Mouse (Mus musculus) heart, postnatal 0 days (tissue): ENCODE measurements around the gene Pard3. TPM values are rescaled to one million over a fixed set of nuclear protein-coding genes. Genes with fewer than 3 reads are reported as not detected.

Experiments
- ATAC-seq: fragments of 200-750 bp; cut with Nextera tagmentation; 2 replicates; pipeline ENCODE4 v1.8.0; 2017; ENCODE audit warnings: low read depth, moderate number of reproducible peaks, moderate library complexity; ENCODE audit not compliant: insufficient read depth
- DNase-seq: peaks from one replicate; pipeline ENCODE4 v3.0.0-alpha.2; 2016; ENCODE audit warnings: low spot score
- H3K27ac ChIP-seq: fragments of 300-500 bp; sonication (generic); 2 replicates; pipeline ENCODE4 v1.5.1; 2014; ENCODE audit warnings: low read depth, mild to moderate bottlenecking
- H3K27me3 ChIP-seq: fragments of 300-500 bp; sonication (generic); 2 replicates; pipeline ENCODE4 v1.6.1; 2014; ENCODE audit warnings: low read length, mixed read lengths; ENCODE audit not compliant: control insufficient read depth, insufficient read depth
- H3K36me3 ChIP-seq: fragments of 300-500 bp; sonication (generic); replicated peaks from 2 replicates; pipeline ENCODE4 v1.6.1; 2014; ENCODE audit warnings: low read length, mixed read lengths; ENCODE audit not compliant: control insufficient read depth, insufficient read depth
- H3K4me1 ChIP-seq: fragments of 300-500 bp; sonication (generic); 2 replicates; pipeline ENCODE4 v1.6.1; 2014; ENCODE audit warnings: antibody characterized with exemption; ENCODE audit not compliant: control insufficient read depth, insufficient read depth
- H3K4me2 ChIP-seq: fragments of 300-500 bp; sonication (generic); 2 replicates; pipeline ENCODE4 v1.6.1; 2014; ENCODE audit warnings: low read depth, mild to moderate bottlenecking, low read length, moderate library complexity
- H3K4me3 ChIP-seq: fragments of 300-500 bp; sonication (generic); 2 replicates; pipeline ENCODE4 v1.5.1; 2014; ENCODE audit warnings: low read depth, low read length
- H3K9ac ChIP-seq: fragments of 300-500 bp; sonication (generic); replicated peaks from 2 replicates; pipeline ENCODE4 v1.6.1; 2014; ENCODE audit warnings: low read depth, low read length, mixed read lengths
- H3K9me3 ChIP-seq: fragments of 300-500 bp; sonication (generic); replicated peaks from 2 replicates; pipeline ENCODE4 v1.6.1; 2016; ENCODE audit warnings: low read length; ENCODE audit not compliant: control insufficient read depth
- CTCF ChIP-seq: IDR thresholded peaks from 2 replicates; pipeline ENCODE4 v1.5.1; 2016; ENCODE audit warnings: antibody characterized with exemption, control low read depth, low read depth
- EP300 ChIP-seq: IDR thresholded peaks from 2 replicates; pipeline ENCODE4 v1.6.1; 2016; ENCODE audit warnings: antibody characterized with exemption, low read depth
- WGBS: fragments of 180-500 bp; shearing (Covaris S2); extraction: QIAGEN DNeasy Blood & Tissue Kit; methylation state at CpG from one replicate; pipeline ENCODE4 v1.1.7; 2014; 5-methylcytosine and 5-hydroxymethylcytosine counted together
- polyA plus RNA-seq: library from polyadenylated mRNA; unstranded; fragments of >200 nt; fragmentation: Nextera tagmentation; extraction: Ambion mirVana; gene quantifications from 2 replicates; pipeline ENCODE4 v1.2.1, GENCODE M21; 2015
- total RNA-seq: library from RNA; depleted of rRNA; stranded (reverse); fragments of >200 nt; gene quantifications from 2 replicates; pipeline ENCODE4 v1.2.3, GENCODE M21; 2014; ENCODE audit warnings: low replicate concordance

Gene Pard3
- total and polyA plus RNA-seq, 2 experiments from 2014 or later: 9.2 to 13.8 TPM

GRCm38 (mm10) chr8:127552836-127553235 lies 489.1 kb downstream of the Pard3 start:
- Histone ChIP-seq H3K27me3 (no peaks in the 10 kb centered on the region), H3K9ac (no peak overlapping the region), H3K4me2 (no peak overlapping the region), H3K36me3 (no peaks in the 10 kb centered on the region), H3K4me3 (no peak overlapping the region), H3K4me1 (no peaks in the 10 kb centered on the region), H3K27ac (no peak overlapping the region), H3K9me3 (no peaks in the 10 kb centered on the region)
- ATAC-seq (no peak), DNase-seq (no peak)
- 91% methylated on average over 13 of the region's 13 CpGs for WGBS
- TF ChIP-seq CTCF (no peak), EP300 (no peak)

GRCm38 (mm10) chr8:127553582-127553981 lies 489.9 kb downstream of the Pard3 start:
- H3K4me3 ChIP-seq: no peak overlapping the region
- TF ChIP-seq CTCF (no peak), EP300 (no peak)
- no peaks in the 10 kb centered on the region for H3K4me1 ChIP-seq
- H3K27me3 ChIP-seq: no peaks in the 10 kb centered on the region
- no peaks in the 10 kb centered on the region for H3K9me3 ChIP-seq
- H3K36me3 ChIP-seq: no peaks in the 10 kb centered on the region
- WGBS: 79% methylated on average over 5 of the region's 5 CpGs
- ATAC-seq (no peak), DNase-seq (no peak)
- H3K27ac ChIP-seq: no peak overlapping the region
- no peak overlapping the region for H3K4me2 ChIP-seq
- no peak overlapping the region for H3K9ac ChIP-seq

GRCm38 (mm10) chr8:127555795-127556194 lies 492.1 kb downstream of the Pard3 start:
- no peak for TF ChIP-seq CTCF
- no peak for TF ChIP-seq EP300
- no peaks in the 10 kb centered on the region for H3K4me1 ChIP-seq
- no peaks in the 10 kb centered on the region for H3K9me3 ChIP-seq
- H3K27ac ChIP-seq: no peak overlapping the region
- 61% methylated on average over 2 of the region's 2 CpGs for WGBS
- ATAC-seq (no peak), DNase-seq (no peak)
- H3K4me3 ChIP-seq: no peak overlapping the region
- H3K36me3 ChIP-seq: no peaks in the 10 kb centered on the region
- H3K9ac ChIP-seq: no peak overlapping the region
- H3K4me2 ChIP-seq: no peak overlapping the region
- no peaks in the 10 kb centered on the region for H3K27me3 ChIP-seq

- no peak for TF ChIP-seq CTCF
- TF ChIP-seq EP300: no peak
- H3K4me2 ChIP-seq: no peak overlapping the region
- H3K4me1 ChIP-seq: no peaks in the 10 kb centered on the region
- H3K9me3 ChIP-seq: no peaks in the 10 kb centered on the region
- H3K27ac ChIP-seq: no peak overlapping the region
- H3K4me3 ChIP-seq: no peak overlapping the region
- WGBS: 68% methylated on average over 11 of the region's 11 CpGs
- no peak overlapping the region for H3K9ac ChIP-seq
- DNase-seq: no peak
- H3K27me3 ChIP-seq: no peaks in the 10 kb centered on the region
- no peaks in the 10 kb centered on the region for H3K36me3 ChIP-seq
- ATAC-seq: no peak
Measured at GRCm38 (mm10) chr8:127556964-127557363, 493.3 kb downstream of the Pard3 start.

GRCm38 (mm10) chr8:127557566-127557965 lies 493.9 kb downstream of the Pard3 start:
- DNase-seq: no peak
- H3K4me2 ChIP-seq: no peak overlapping the region
- TF ChIP-seq CTCF: no peak
- TF ChIP-seq EP300: no peak

GRCm38 (mm10) chr8:127563634-127564033 lies 499.9 kb downstream of the Pard3 start:
- Histone ChIP-seq H3K27ac (no peak overlapping the region), H3K4me2 (no peak overlapping the region), H3K9ac (no peak overlapping the region), H3K4me1 (no peaks in the 10 kb centered on the region), H3K4me3 (no peak overlapping the region), H3K36me3 (no peaks in the 10 kb centered on the region), H3K9me3 (no peaks in the 10 kb centered on the region), H3K27me3 (no peaks in the 10 kb centered on the region)
- ATAC-seq (no peak), DNase-seq (no peak)
- no peak for TF ChIP-seq EP300
- 81% methylated on average over 5 of the region's 5 CpGs for WGBS

More at GRCm38 (mm10) chr8:127557566-127557965, 493.9 kb downstream of the Pard3 start:
- Histone ChIP-seq H3K4me3 (no peak overlapping the region), H3K9me3 (no peaks in the 10 kb centered on the region), H3K36me3 (no peaks in the 10 kb centered on the region), H3K4me1 (no peaks in the 10 kb centered on the region), H3K9ac (no peak overlapping the region), H3K27me3 (no peaks in the 10 kb centered on the region), H3K27ac (no peak overlapping the region)
- no peak for ATAC-seq
